Mouse (Mus musculus): Measurements from ENCODE around the gene Mrpl38.

Gene Mrpl38

GRCm38 (mm10) chr11:116091591-116091990 is 47.1 kb downstream of the Mrpl38 start:
- DNase-seq, result no peak

DNA sequence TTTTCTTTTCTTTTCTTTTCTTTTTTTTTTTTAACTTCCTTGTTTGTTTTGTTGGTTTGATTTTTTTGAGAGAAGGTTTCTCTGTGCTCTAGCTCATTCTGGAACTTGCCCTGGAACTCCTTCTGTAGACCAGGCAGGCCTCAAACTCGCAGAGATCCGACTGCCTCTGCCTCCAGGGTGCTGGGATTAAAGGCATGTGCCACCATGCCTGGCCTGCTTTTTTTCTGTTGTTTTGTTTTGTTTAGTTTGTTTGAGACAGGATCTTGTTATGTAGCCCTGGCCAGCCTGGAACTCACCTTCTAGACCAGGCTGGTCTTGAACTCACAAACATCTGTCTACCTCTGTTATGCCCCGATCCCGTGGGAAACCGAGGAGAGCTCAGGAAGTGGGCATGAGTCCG is 49.1 kb downstream of the Mrpl38 start:
- no peak for DNase-seq

DNA sequence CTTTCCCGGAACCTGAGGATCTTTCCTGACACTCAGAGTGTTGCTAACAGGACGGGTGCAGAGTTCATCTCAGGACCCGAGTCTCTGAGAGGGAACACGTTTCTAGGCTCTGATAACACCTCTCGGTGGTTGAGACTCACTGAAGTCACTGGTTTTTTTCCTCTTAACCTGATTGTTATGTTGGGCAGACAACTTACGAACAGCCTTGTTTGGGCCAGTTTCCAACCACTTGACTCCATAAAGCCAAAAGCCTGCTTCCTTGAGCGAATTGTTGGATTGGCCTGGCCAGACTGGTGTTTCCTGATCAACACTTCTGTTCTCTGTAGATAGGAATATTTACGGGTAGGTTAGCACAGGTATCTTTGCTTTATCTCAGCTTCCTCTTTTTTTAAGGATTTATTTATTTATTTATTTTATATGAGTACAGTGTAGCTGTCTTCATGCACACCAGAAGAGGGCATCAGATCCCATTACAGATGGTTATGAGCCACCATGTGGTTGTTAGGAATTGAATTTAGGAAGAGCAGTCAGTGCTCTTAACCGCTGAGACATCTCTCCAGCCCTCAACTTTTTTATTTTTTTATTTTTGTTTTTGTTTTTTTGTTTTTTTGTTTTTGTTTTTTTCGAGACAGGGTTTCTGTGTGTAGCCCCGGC is 49.8 kb downstream of the Mrpl38 start:
- no peak for DNase-seq

- DNase-seq, result no peak
Measured at GRCm38 (mm10) chr11:116088188-116088587, 50.5 kb downstream of the Mrpl38 start.

GRCm38 (mm10) chr11:116087194-116088130 is 51.2 kb downstream of the Mrpl38 start:
- peak; percentile 91 for DNase-seq

DNA sequence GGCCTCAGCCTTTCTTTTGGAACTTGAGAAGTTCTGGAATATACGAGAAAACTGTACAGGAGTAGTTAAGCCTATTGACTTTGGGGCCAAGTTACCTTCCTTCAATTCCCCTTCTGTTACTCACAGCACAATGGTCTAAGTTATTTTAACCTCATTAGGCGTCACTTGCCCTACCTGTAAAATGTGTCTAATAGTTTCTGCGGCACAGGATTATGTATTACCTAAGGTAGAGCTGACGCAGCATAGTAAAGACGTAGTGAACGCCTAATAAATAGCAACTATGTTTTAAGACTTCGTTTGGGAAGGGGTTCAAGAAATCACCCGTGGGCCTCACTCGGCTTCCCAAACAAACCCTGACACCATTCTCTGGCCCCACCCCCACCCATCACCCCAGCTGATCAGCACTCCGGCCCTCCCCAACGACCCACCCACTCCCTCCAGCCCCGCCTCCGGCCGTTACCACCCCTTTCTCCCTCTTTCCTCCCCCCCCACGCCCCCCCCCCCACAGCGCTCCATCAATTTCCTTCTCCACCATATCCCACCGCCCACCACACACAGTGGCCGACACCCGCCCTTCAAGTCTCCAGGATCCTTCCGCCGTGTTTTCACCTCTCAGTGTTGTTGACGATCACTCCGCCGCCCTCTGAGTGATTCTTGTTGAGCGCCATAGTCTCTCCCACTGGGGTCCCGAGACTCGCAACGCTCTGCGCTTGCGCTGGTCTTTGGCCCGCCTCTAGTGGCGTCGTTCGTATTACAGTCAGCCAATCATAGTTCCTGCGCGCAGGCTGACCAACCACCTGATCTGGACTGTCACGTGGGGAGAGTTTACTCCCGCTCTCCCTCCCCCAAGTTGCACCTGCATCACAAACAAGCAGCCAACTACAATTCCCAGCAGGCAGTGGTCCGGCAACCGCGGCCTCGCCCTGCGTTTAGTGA is 52.1 kb downstream of the Mrpl38 start, which contains the start of gene Wbp2:
TSS of gene Wbp2 (minus strand) at position 738 of the 936 bp plus-strand sequence.
- DNase-seq, result peak; percentile 99

- no peak for DNase-seq
Measured at GRCm38 (mm10) chr11:116084166-116084565, 54.5 kb downstream of the Mrpl38 start.

- DNase-seq, result no peak
Measured at GRCm38 (mm10) chr11:116083096-116083672, 55.5 kb downstream of the Mrpl38 start.
